Mouse (Mus musculus) thymus, postnatal 4 days (tissue): ENCODE measurements around the gene Prickle2.

Source experiments
- DNase-seq: peaks from one replicate; pipeline ENCODE4 v3.0.0; 2021

Prickle2 gene

DNA sequence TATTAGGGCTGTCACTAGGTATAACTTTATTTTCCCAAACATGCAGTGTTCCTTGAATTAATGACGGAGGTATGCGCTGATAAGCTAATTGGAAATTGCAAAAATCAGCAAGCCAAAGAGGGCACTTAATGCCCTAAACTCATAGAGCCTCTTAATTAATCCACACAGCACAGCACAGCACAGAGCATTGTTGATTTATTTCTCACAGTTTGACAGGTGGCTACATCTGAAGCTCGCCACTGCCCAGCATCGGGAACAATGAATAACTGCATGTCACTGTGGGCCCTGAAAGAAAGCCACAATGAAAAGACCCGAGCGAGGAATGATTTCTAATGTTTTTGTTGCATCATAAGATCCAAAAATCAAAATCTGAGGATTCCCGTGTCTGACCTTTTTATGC is 359.2 kb downstream of the Prickle2 start:
- DNase-seq, result no peak

DNA sequence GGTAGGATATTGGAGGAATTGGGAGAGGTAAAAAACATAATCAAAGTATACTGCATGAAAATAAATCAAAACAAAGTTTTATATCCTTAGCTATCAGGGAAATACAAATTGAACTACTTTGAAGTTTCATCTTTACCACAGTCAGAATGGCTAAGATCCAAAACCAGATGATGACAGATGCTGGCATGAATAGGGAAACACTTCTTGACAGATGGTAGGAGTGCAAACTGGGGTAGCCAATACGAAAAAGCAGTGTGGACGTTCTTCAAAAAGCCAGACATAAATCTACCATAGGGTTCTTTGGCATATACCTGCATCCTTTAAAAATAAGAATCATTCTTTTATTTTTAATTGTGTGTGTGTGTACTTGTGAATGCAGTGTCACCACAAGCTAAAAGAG is 360.8 kb downstream of the Prickle2 start:
- no peak for DNase-seq

DNA sequence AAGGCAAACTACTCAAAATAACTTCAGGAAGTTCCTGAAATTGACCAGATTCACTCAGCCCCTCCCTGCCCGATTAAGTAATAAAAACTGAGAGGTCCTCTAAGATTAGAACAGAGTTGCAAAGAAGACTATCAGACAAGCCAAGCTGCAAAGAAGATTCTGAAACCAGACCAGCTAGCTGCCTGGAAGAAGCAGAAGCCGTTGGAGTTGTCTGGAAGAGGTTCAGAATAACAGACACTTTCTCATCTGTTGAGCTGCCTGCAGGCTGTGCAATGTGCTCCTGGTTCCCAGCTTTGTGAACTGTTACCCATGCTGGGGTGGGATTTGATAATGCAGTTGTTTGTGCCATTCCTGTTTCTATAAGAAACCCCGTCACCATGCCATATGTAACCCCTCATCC is 361.4 kb downstream of the Prickle2 start:
- no peak for DNase-seq
